Mouse (Mus musculus) heart, adult 11 months (tissue): ENCODE results near the gene Ssu2.

Experiments
- DNase-seq: peaks from one replicate; pipeline ENCODE4 v3.0.0; 2022

Gene Ssu2

GRCm38 (mm10) chr6:112337667-112338066 is 50.2 kb downstream of the Ssu2 start:
- DNase-seq: peak; percentile 71

DNA sequence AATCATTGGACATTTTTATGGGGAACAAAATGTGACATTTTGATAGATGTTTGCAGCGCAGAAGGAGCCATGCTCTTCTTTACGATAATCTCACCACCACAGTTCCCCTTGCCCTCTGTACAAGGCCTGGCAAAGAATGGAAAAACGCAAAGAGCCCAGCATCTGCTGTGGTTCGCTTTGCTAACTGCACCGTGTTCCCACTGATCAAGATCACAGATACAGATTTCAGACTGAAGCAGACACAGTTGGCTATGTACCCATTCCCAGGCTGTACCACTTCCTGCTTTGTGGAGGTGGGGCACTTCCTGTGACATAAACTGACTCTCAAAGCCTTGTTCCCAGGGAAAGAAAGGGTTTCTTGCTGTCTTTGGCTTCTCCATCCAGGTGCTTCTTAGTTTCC is 53.9 kb downstream of the Ssu2 start:
- no peak for DNase-seq

DNA sequence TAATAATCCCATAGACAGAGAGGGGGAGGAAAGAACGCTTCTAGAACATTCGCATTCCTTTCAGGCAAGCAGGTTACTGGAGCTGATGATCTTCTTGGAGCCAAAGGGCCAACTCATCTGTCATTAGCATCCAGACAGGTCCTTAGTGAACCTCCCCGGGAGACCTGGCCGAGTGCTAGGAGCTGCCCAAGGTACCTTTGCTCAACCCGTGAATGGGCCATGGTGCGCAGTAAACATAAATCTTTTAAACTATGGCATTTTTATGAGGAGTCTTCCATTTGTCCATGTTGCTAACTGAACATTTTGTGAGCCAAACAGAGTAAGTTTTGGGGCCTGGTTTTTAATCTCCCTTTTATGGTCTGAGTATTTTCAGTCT is 56.6 kb downstream of the Ssu2 start:
- no peak for DNase-seq

DNA sequence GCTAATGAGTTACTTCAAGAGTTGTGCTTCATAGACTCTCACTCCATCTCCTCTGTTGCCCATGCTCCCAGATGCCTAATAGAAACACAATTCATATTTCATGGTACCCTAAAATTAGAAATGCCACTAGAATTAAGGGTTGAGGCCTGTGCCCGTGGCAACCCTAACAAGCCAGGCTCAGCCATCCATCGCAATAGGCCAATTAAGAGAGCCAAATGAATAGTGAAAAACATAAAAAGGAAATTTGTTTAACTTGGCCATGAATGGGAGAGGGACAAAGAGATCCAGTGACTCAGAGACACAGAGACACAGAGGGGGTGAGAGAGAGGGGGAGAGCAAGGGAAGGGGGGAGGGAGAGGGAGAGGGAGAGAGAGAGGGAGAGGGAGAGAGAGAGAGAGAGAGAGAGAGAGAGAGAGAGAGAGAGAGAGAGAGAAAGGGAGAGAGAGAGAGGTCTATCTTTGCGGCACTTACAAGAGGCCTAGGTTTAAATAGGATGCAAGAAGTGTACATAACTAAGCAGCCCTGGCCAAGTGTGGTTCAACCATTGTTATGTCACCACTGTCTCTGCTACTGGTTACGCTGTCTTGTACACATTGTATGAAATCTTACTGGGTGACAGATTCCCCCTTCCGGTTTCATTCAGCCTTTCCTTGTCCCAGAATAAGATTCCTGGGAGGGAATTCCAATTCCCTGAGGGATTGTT is 57.2 kb downstream of the Ssu2 start:
- no peak for DNase-seq

DNA sequence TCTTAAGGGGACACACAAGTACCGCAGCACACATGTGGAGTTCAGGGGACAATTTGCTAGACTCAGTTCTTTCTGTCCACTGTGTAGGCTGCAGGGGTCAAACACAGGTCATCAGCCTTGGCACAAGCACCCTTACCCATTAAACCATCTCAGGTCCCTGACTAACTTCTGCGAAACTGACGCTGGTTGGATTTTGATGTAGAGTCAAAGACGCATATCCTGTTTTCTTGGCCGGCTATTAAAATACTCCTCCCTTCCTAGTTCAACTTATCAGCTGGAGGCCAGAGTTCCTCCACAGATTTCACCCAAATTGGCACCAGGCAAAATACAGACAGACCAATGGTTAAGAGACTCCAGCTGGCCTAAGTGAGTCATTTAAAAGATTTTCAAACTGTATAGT is 60.0 kb downstream of the Ssu2 start:
- DNase-seq: peak; percentile 97

- DNase-seq: no peak
Measured at GRCm38 (mm10) chr6:112325213-112325612, 62.6 kb downstream of the Ssu2 start.

GRCm38 (mm10) chr6:112322916-112323315 is 64.9 kb downstream of the Ssu2 start:
- DNase-seq: no peak

GRCm38 (mm10) chr6:112320679-112321078 is 67.1 kb downstream of the Ssu2 start:
- peak; percentile 93 for DNase-seq

- no peak for DNase-seq
Measured at GRCm38 (mm10) chr6:112319449-112319848, 68.4 kb downstream of the Ssu2 start.

DNA sequence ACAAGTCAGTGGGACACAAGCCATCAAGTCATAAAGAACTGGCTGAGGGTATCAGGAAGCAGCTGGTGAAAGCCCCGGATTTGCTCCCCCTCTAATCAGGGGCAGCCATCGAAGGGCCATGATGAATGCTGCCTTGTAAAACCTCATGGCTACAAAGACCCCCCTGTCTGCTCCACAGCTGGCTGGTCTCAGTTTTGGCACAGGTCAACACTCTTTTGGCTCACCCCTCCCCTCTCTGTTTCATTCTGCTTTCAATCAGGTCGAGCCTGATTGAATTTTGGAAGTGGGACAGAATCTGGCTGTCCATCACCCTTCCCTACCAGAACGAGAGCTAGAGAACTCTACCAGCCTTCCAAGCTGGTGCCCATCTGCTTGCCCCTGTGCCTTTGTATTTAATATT is 76.4 kb downstream of the Ssu2 start:
- DNase-seq: no peak

DNA sequence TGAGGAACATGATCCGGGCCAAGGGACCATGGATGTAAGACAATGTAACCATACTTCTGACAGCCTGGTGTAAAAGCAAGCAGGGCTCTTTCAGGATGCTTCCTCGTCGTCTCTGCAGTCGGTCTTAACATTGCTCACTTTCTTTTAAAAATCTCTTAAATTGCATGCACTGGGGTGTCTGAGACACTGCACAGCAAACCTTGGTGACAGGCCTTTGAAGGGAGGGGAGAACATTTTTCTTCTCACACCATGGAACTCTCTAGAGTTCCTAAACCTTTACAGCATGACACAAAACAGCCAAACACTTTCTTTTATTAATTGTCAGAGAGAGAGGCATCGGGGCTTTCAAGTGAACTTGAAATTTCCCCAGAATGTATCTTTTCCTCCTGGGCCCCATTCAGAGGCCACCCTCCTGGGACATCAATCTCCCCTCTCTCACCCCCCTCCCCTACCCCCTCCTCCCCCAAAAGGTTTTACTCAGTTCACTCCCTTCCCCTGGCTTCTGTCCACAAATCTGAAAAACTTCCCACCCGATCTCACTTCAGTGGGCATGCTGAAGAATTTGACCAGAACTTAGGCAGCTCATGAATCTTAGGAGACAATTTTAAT is 78.4 kb downstream of the Ssu2 start:
- no peak for DNase-seq
